In the genomic region with DNA sequence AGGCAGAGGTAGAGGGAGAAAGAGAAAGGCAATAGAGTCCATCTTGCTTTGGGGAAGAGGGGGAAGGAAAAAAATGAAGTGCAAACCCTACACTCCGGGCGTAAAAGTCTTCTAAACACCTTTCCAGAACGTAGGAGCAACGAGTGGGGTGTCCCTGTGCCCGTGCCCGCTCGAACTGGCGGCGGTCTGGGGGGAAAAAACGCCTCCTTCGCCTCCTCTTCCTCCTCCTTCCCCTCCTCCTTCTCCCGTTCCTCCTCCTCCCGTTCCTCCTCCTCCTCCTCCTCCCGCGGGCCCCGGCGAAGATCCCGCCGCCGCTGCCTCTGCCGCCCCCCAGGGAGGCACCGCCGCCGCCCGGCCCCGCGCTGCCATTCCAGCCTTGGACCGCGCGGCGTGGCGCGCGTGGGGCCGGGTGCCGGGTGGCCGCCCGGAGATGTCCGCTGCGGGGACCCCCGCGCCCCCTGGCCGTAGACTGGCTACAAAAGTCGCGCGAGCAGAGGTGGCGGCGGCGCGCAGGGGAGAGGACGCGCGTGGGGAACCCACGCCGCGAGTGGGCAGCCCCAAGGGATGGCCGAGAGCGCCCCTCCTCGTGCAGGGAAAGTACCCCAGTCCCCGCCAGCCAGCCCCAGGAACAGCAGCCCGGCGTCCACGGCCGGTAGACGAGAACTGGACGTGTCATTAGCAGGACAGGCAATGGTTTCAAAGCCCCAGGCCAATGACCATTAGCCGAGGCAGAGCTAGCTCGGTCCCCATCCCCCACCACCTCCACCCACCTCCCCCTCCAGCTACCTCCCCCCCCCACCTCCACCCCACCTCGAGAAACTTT, we compare ENCODE assay signal across 9 mouse cellular contexts. TPM values are rescaled to one million over a fixed set of nuclear protein-coding genes. Genes with fewer than 3 reads are reported as not detected.
DNase-seq lines count a peak whose midpoint lies in the region; ATAC-seq and TF ChIP-seq lines count a peak whose summit lies in the region.
"Had no signal": no experiment of that assay in that cellular context is flagged by ENCODE, and none has a peak within 500 bp of the region (broad histone marks: within the 10 kb centered on the region; RNA-seq: fewer than 3 reads in every experiment).

No protein-coding gene starts in this region.

- ATAC-seq in intestine, postnatal 0 days: no peak
- ATAC-seq in limb, embryonic 14.5 days (ENCODE audit: low FRiP score, low read depth): no peak
- no peak for ATAC-seq in midbrain, embryonic 15.5 days (replicated peaks)
- ATAC-seq: Patski had no signal

- peak overlapping the region; percentile 91 for H3K4me3 ChIP-seq in intestine, postnatal 0 days (ENCODE audit: low read depth, low read length)
- H3K4me3 ChIP-seq in limb, embryonic 14.5 days (replicated peaks; ENCODE audit: low read length): peak overlapping the region; percentile 90
- peak overlapping the region; percentile 86 for H3K4me3 ChIP-seq in midbrain, embryonic 15.5 days

- peak; percentile 27 for DNase-seq in layer of hippocampus, adult 11-12 months (ENCODE audit: low spot score)
- DNase-seq in layer of hippocampus, adult 9-11 months: no peak
- peak; percentile 48 to 59 for DNase-seq in cerebellum, postnatal 25 days
- peak; percentile 20 to 44 for DNase-seq in gastrocnemius, postnatal 4 days (ENCODE audit: low spot score in 2 of 2)
- DNase-seq in limb, embryonic 14.5 days (ENCODE audit: low spot score): peak; percentile 6
- peak; percentile 11 to 25 for DNase-seq in spleen, postnatal 36 days (ENCODE audit: low spot score in 2 of 2)

- TF ChIP-seq CTCF in intestine, postnatal 0 days (IDR thresholded peaks at IDR 0.05; ENCODE audit: low read depth): 0 out of 2 replicates have a peak, but pooled peaks have one; percentile 5

- H3K36me3 ChIP-seq in intestine, postnatal 0 days (ENCODE audit: control insufficient read depth, insufficient read depth): no peaks in the 10 kb centered on the region
- no peaks in the 10 kb centered on the region; the same call in 1 of the 2 replicates for H3K36me3 ChIP-seq in limb, embryonic 14.5 days (ENCODE audit: control insufficient read depth, insufficient read depth, low read length)
- H3K36me3 ChIP-seq in midbrain, embryonic 15.5 days (replicated peaks): no peaks in the 10 kb centered on the region

- 0% methylated on average over 48 of the region's 69 CpGs for WGBS in intestine, postnatal 0 days
- under 1% methylated on average over 51 of the region's 69 CpGs for WGBS in limb, embryonic 14.5 days
- under 1% methylated on average over 61 of the region's 69 CpGs for whole genome bisulfite sequencing in midbrain, embryonic 15.5 days

- peak overlapping the region; percentile 7; the same call in 1 of the 2 replicates for H3K27ac ChIP-seq in intestine, postnatal 0 days (ENCODE audit: low read depth, low read length)
- peak overlapping the region; percentile 26; the same call in 1 of the 2 replicates for H3K27ac ChIP-seq in limb, embryonic 14.5 days (replicated peaks; ENCODE audit: low read depth, low read length)
- peak overlapping the region; percentile 23 for H3K27ac ChIP-seq in midbrain, embryonic 15.5 days

- peak overlapping the region; percentile 83 for H3K9ac ChIP-seq in intestine, postnatal 0 days (ENCODE audit: low read depth, low read length)
- H3K9ac ChIP-seq in limb, embryonic 14.5 days (ENCODE audit: low read depth, low read length, severe bottlenecking): peak overlapping the region; percentile 92
- peak overlapping the region; percentile 73 for H3K9ac ChIP-seq in midbrain, embryonic 15.5 days

- no peaks in the 10 kb centered on the region for H3K27me3 ChIP-seq in intestine, postnatal 0 days (replicated peaks; ENCODE audit: control insufficient read depth, insufficient read depth, low read length)
- H3K27me3 ChIP-seq in limb, embryonic 14.5 days (ENCODE audit: control insufficient read depth, insufficient read depth, low read length): no peaks in the 10 kb centered on the region
- H3K27me3 ChIP-seq in midbrain, embryonic 15.5 days (replicated peaks): no peaks in the 10 kb centered on the region
- H3K27me3 ChIP-seq: Patski had no signal

- no peak for TF ChIP-seq POLR2A in limb, embryonic 14.5 days (IDR thresholded peaks at IDR 0.05; ENCODE audit: borderline replicate concordance, extremely low read depth, insufficient read depth, insufficient read length)

- H3K4me2 ChIP-seq in intestine, postnatal 0 days (replicated peaks; ENCODE audit: low read depth): peak overlapping the region; percentile 100
- H3K4me2 ChIP-seq in limb, embryonic 14.5 days (replicated peaks; ENCODE audit: low read depth, low read length, severe bottlenecking): peak overlapping the region; percentile 99
- H3K4me2 ChIP-seq in midbrain, embryonic 15.5 days: peak overlapping the region; percentile 99

- no peaks in the 10 kb centered on the region for H3K4me1 ChIP-seq in intestine, postnatal 0 days (replicated peaks; ENCODE audit: control insufficient read depth, insufficient read depth, low read length)
- H3K4me1 ChIP-seq in limb, embryonic 14.5 days (ENCODE audit: control insufficient read depth, insufficient read depth, low read length): peaks cover 5% of the 10 kb centered on the region; the same call in 1 of the 2 replicates
- H3K4me1 ChIP-seq in midbrain, embryonic 15.5 days: peaks cover 10% of the 10 kb centered on the region

- no peaks in the 10 kb centered on the region for H3K9me3 ChIP-seq in intestine, postnatal 0 days (ENCODE audit: control insufficient read depth)
- H3K9me3 ChIP-seq in limb, embryonic 14.5 days (ENCODE audit: control insufficient read depth, low read length): no peaks in the 10 kb centered on the region
- H3K9me3 ChIP-seq in midbrain, embryonic 15.5 days: no peaks in the 10 kb centered on the region

RNA-seq across cellular contexts. Expression of a gene that starts 2.3 kb away (rescaled TPM):
- 10 to 100 TPM; 19.1 to 20.0 TPM for total RNA-seq in gastrocnemius, postnatal 4 days (2021)
- 14.6 and 17.8 TPM in 2 replicates for polyA plus RNA-seq in intestine, postnatal 0 days (2015; fragmentation: Nextera tagmentation; extraction: Ambion mirVana)
- polyA plus RNA-seq in limb, embryonic 14.5 days (2012; rRNA removed): 13.4 and 14.2 TPM in 2 replicates
- polyA plus RNA-seq in limb, embryonic 14.5 days (2014; fragmentation: Nextera tagmentation; extraction: Ambion mirVana): 30.9 and 32.9 TPM in 2 replicates
- 19.0 and 19.8 TPM in 2 replicates for polyA plus RNA-seq in midbrain, embryonic 15.5 days (2015; fragmentation: Nextera tagmentation; extraction: Ambion mirVana)
